ENCODE assay signal across 15 mouse cellular contexts in genomic region chr5:116570566-116570965, GRCm38 (mm10). TPM values are rescaled to one million over a fixed set of nuclear protein-coding genes. Genes with fewer than 3 reads are reported as not detected.
DNase-seq lines count a peak whose midpoint lies in the region; ATAC-seq and TF ChIP-seq lines count a peak whose summit lies in the region.
"Had no signal": no experiment of that assay in that cellular context is flagged by ENCODE, and none has a peak within 500 bp of the region (broad histone marks: within the 10 kb centered on the region; RNA-seq: fewer than 3 reads in every experiment).

No protein-coding gene starts in this region.

- no peaks in the 10 kb centered on the region for H3K27me3 ChIP-seq in forebrain, embryonic 10.5 days (ENCODE audit: poor library complexity, severe bottlenecking)
- no peaks in the 10 kb centered on the region for H3K27me3 ChIP-seq in forebrain, postnatal 0 days (ENCODE audit: insufficient read depth, low read length)
- H3K27me3 ChIP-seq in neural tube, embryonic 12.5 days (replicated peaks): no peaks in the 10 kb centered on the region
- H3K27me3 ChIP-seq in hindbrain, embryonic 13.5 days: no peaks in the 10 kb centered on the region

- no peak for DNase-seq in forebrain, embryonic 10.5 days (ENCODE audit: extremely low spot score, low spot score)
- DNase-seq in forebrain, postnatal 0 days: no peak
- DNase-seq in neural tube, embryonic 10.5 days (ENCODE audit: extremely low spot score, low spot score): no peak
- no peak for DNase-seq in urinary bladder, postnatal 14 days (ENCODE audit: low spot score)
- DNase-seq in liver: no peak
- DNase-seq: kidney, adult 18-20 months; right cerebral cortex, postnatal 4 days; thymus, adult 2 months had no signal

- no peaks in the 10 kb centered on the region; the same call in 1 of the 2 replicates for H3K36me3 ChIP-seq in forebrain, embryonic 10.5 days (replicated peaks)
- no peaks in the 10 kb centered on the region for H3K36me3 ChIP-seq in forebrain, postnatal 0 days (ENCODE audit: insufficient read depth)
- H3K36me3 ChIP-seq in neural tube, embryonic 12.5 days: no peaks in the 10 kb centered on the region
- H3K36me3 ChIP-seq in hindbrain, embryonic 13.5 days: no peaks in the 10 kb centered on the region
- H3K36me3 ChIP-seq: heart, embryonic 10.5 days; limb, embryonic 13.5 days; liver, embryonic 15.5 days had no signal

- no peak for ATAC-seq in forebrain, postnatal 0 days
- ATAC-seq in neural tube, embryonic 12.5 days (ENCODE audit: low FRiP score, low read depth): no peak
- no peak for ATAC-seq in hindbrain, embryonic 13.5 days (ENCODE audit: low FRiP score)
- ATAC-seq: lung, postnatal 0 days had no signal

- H3K9me3 ChIP-seq in forebrain, embryonic 10.5 days: no peaks in the 10 kb centered on the region
- H3K9me3 ChIP-seq in forebrain, postnatal 0 days (ENCODE audit: low read length): no peaks in the 10 kb centered on the region
- no peaks in the 10 kb centered on the region for H3K9me3 ChIP-seq in neural tube, embryonic 12.5 days
- no peaks in the 10 kb centered on the region for H3K9me3 ChIP-seq in hindbrain, embryonic 13.5 days
- H3K9me3 ChIP-seq: heart, embryonic 10.5 days; limb, embryonic 13.5 days; liver, embryonic 15.5 days had no signal

- no peak overlapping the region for H3K9ac ChIP-seq in forebrain, postnatal 0 days
- H3K9ac ChIP-seq in neural tube, embryonic 12.5 days: no peak overlapping the region
- H3K9ac ChIP-seq in hindbrain, embryonic 13.5 days: no peak overlapping the region
- H3K9ac ChIP-seq: limb, embryonic 13.5 days; liver, embryonic 15.5 days had no signal

- peaks cover 64% of the 10 kb centered on the region for H3K4me1 ChIP-seq in forebrain, embryonic 10.5 days
- peaks cover 4% of the 10 kb centered on the region; the same call in 1 of the 2 replicates for H3K4me1 ChIP-seq in forebrain, postnatal 0 days (ENCODE audit: insufficient read depth)
- peaks cover 60% of the 10 kb centered on the region for H3K4me1 ChIP-seq in neural tube, embryonic 12.5 days
- H3K4me1 ChIP-seq in hindbrain, embryonic 13.5 days (replicated peaks): peaks cover 79% of the 10 kb centered on the region
- H3K4me1 ChIP-seq: liver, embryonic 15.5 days had no signal

- no peak for TF ChIP-seq CTCF in forebrain, postnatal 0 days (IDR thresholded peaks at IDR 0.05; ENCODE audit: low read depth)

- 65% methylated on average over 7 of the region's 7 CpGs for WGBS in forebrain, embryonic 10.5 days
- 58% methylated on average over 7 of the region's 7 CpGs for WGBS in forebrain, postnatal 0 days
- WGBS in neural tube, embryonic 12.5 days: 49% methylated on average over 7 of the region's 7 CpGs
- WGBS in hindbrain, embryonic 13.5 days: 60% methylated on average over 7 of the region's 7 CpGs

- no peak overlapping the region for H3K4me2 ChIP-seq in forebrain, postnatal 0 days (ENCODE audit: low read depth)
- no peak overlapping the region for H3K4me2 ChIP-seq in neural tube, embryonic 12.5 days (replicated peaks)
- no peak overlapping the region for H3K4me2 ChIP-seq in hindbrain, embryonic 13.5 days
- H3K4me2 ChIP-seq: limb, embryonic 13.5 days; liver, embryonic 15.5 days had no signal

- H3K4me3 ChIP-seq in forebrain, embryonic 10.5 days: no peak overlapping the region
- no peak overlapping the region for H3K4me3 ChIP-seq in forebrain, postnatal 0 days (ENCODE audit: low read depth, low read length)
- no peak overlapping the region for H3K4me3 ChIP-seq in neural tube, embryonic 12.5 days
- H3K4me3 ChIP-seq in hindbrain, embryonic 13.5 days: no peak overlapping the region
- H3K4me3 ChIP-seq: heart, embryonic 10.5 days; limb, embryonic 13.5 days; liver, embryonic 15.5 days had no signal

- peak overlapping the region; percentile 83 for H3K27ac ChIP-seq in forebrain, embryonic 10.5 days
- H3K27ac ChIP-seq in forebrain, postnatal 0 days (ENCODE audit: low read depth, low read length): no peak overlapping the region
- H3K27ac ChIP-seq in neural tube, embryonic 12.5 days: peak overlapping the region; percentile 43; the same call in 1 of the 2 replicates
- H3K27ac ChIP-seq in hindbrain, embryonic 13.5 days: peak overlapping the region; percentile 84; the same call in 1 of the 2 replicates
- H3K27ac ChIP-seq: heart, embryonic 10.5 days; kidney, postnatal 0 days; limb, embryonic 13.5 days; liver, embryonic 15.5 days had no signal

RNA-seq across cellular contexts. Expression of gene Srrm4, which starts 21.1 kb away (rescaled TPM):
- polyA plus RNA-seq in forebrain, embryonic 10.5 days (2016; fragmentation: Nextera tagmentation; extraction: Ambion mirVana): 4.9 and 6.4 TPM in 2 replicates
- total RNA-seq in forebrain, postnatal 0 days (2014; rRNA removed): 7.2 and 12.7 TPM in 2 replicates
- 10.8 and 16.4 TPM in 2 replicates for polyA plus RNA-seq in forebrain, postnatal 0 days (2015; fragmentation: Nextera tagmentation; extraction: Ambion mirVana)
- 23.7 and 25.0 TPM in 2 replicates for polyA plus RNA-seq in neural tube, embryonic 12.5 days (2016; fragmentation: Nextera tagmentation; extraction: Ambion mirVana)
- polyA plus RNA-seq in hindbrain, embryonic 13.5 days (2015; fragmentation: Nextera tagmentation; extraction: Ambion mirVana): 21.8 and 23.6 TPM in 2 replicates
